Mouse (Mus musculus) stomach, embryonic 14.5 days (tissue): Measurements from ENCODE around the gene Slc10a6. TPM values are rescaled to one million over a fixed set of nuclear protein-coding genes. Genes with fewer than 3 reads are reported as not detected.

ENCODE experiments used
- ATAC-seq: fragments of 200-750 bp; cut with Nextera tagmentation; 2 replicates; pipeline ENCODE4 v1.8.0; 2017; ENCODE audit warnings: low read depth, moderate TSS enrichment; ENCODE audit not compliant: insufficient number of reproducible peaks, insufficient read depth, low FRiP score
- H3K27ac ChIP-seq: fragments of 300-500 bp; sonication (generic); 2 replicates; pipeline ENCODE4 v1.5.1; 2014; ENCODE audit warnings: mild to moderate bottlenecking, low read length, moderate library complexity, mixed read lengths
- H3K27me3 ChIP-seq: fragments of 300-500 bp; sonication (generic); 2 replicates; pipeline ENCODE4 v1.6.1; 2014; ENCODE audit warnings: low read length, control low read depth, mixed read lengths; ENCODE audit not compliant: control insufficient read depth, insufficient read depth
- H3K36me3 ChIP-seq: fragments of 300-500 bp; sonication (generic); 2 replicates; pipeline ENCODE4 v1.6.1; 2014; ENCODE audit warnings: mild to moderate bottlenecking, control low read depth, low read length, moderate library complexity, mixed read lengths; ENCODE audit not compliant: control insufficient read depth, insufficient read depth
- H3K4me1 ChIP-seq: fragments of 300-500 bp; sonication (generic); 2 replicates; pipeline ENCODE4 v1.6.1; 2014; ENCODE audit warnings: low read length, control low read depth, mixed read lengths; ENCODE audit not compliant: control insufficient read depth, insufficient read depth
- H3K4me2 ChIP-seq: fragments of 300-500 bp; sonication (generic); replicated peaks from 2 replicates; pipeline ENCODE4 v1.6.1; 2014; ENCODE audit warnings: low read depth, low read length, control low read depth
- H3K4me3 ChIP-seq: fragments of 300-500 bp; sonication (generic); 2 replicates; pipeline ENCODE4 v1.5.1; 2014; ENCODE audit warnings: low read depth, low read length, control low read depth
- H3K9ac ChIP-seq: fragments of 300-500 bp; sonication (generic); replicated peaks from 2 replicates; pipeline ENCODE4 v1.6.1; 2014; ENCODE audit warnings: low read depth, mild to moderate bottlenecking, control low read depth, low read length, moderate library complexity, mixed read lengths
- H3K9me3 ChIP-seq: fragments of 300-500 bp; sonication (generic); 2 replicates; pipeline ENCODE4 v1.6.1; 2016; ENCODE audit warnings: low read depth, low read length, control low read depth; ENCODE audit not compliant: control insufficient read depth
- WGBS: fragments of 180-500 bp; shearing (Covaris S2); extraction: QIAGEN DNeasy Blood & Tissue Kit; methylation state at CpG from one replicate; pipeline ENCODE4 v1.1.7; 2014; 5-methylcytosine and 5-hydroxymethylcytosine counted together
- polyA plus RNA-seq: library from polyadenylated mRNA; unstranded; fragments of >200 nt; fragmentation: Nextera tagmentation; extraction: Ambion mirVana; gene quantifications from 2 replicates; pipeline ENCODE4 v1.2.1, GENCODE M21; 2014

Slc10a6 gene
- polyA plus RNA-seq, 1 experiment from 2014 or later: 0.49 TPM

GRCm38 (mm10) chr5:103595394-103596226, 33.6 kb downstream of the Slc10a6 start:
- Histone ChIP-seq H3K27me3 (no peaks in the 10 kb centered on the region), H3K27ac (peak overlapping the region; percentile 33; the same call in 1 of the 2 replicates), H3K36me3 (0 out of 2 replicates have a peak, but pooled peaks cover 7% of the 10 kb centered on the region), H3K4me1 (0 out of 2 replicates have a peak, but pooled peaks cover 4% of the 10 kb centered on the region), H3K9me3 (no peaks in the 10 kb centered on the region), H3K9ac (no peak overlapping the region), H3K4me3 (no peak overlapping the region), H3K4me2 (no peak overlapping the region)
- no peak for ATAC-seq
- 57% methylated on average over 13 of the region's 13 CpGs for WGBS

GRCm38 (mm10) chr5:103593575-103593974, 35.6 kb downstream of the Slc10a6 start:
- WGBS: 85% methylated on average over 9 of the region's 9 CpGs
- Histone ChIP-seq H3K36me3 (peaks cover 7% of the 10 kb centered on the region; the same call in 1 of the 2 replicates), H3K27me3 (no peaks in the 10 kb centered on the region), H3K4me2 (no peak overlapping the region), H3K27ac (no peak overlapping the region), H3K9ac (no peak overlapping the region), H3K4me1 (0 out of 2 replicates have a peak, but pooled peaks cover 4% of the 10 kb centered on the region), H3K4me3 (no peak overlapping the region), H3K9me3 (no peaks in the 10 kb centered on the region)
- no peak for ATAC-seq

- H3K9ac ChIP-seq: no peak overlapping the region
- 0 out of 2 replicates have a peak, but pooled peaks cover 4% of the 10 kb centered on the region for H3K4me1 ChIP-seq
- H3K9me3 ChIP-seq: no peaks in the 10 kb centered on the region
- no peak overlapping the region for H3K4me3 ChIP-seq
- 75% methylated on average over 8 of the region's 8 CpGs for WGBS
- no peak overlapping the region for H3K4me2 ChIP-seq
- no peaks in the 10 kb centered on the region for H3K27me3 ChIP-seq
- no peak for ATAC-seq
- peaks cover 7% of the 10 kb centered on the region; the same call in 1 of the 2 replicates for H3K36me3 ChIP-seq
- no peak overlapping the region for H3K27ac ChIP-seq
Observed at GRCm38 (mm10) chr5:103592706-103593105, 36.5 kb downstream of the Slc10a6 start.

- H3K4me3 ChIP-seq: no peak overlapping the region
- H3K27me3 ChIP-seq: no peaks in the 10 kb centered on the region
- no peak overlapping the region for H3K9ac ChIP-seq
- no peak for ATAC-seq
- peaks cover 7% of the 10 kb centered on the region for H3K36me3 ChIP-seq
- WGBS: 47% methylated on average over 7 of the region's 7 CpGs
- no peak overlapping the region for H3K4me2 ChIP-seq
- no peaks in the 10 kb centered on the region for H3K9me3 ChIP-seq
- H3K4me1 ChIP-seq: 0 out of 2 replicates have a peak, but pooled peaks cover 4% of the 10 kb centered on the region
- H3K27ac ChIP-seq: no peak overlapping the region
Observed at GRCm38 (mm10) chr5:103591846-103592245, 37.4 kb downstream of the Slc10a6 start.

- Histone ChIP-seq H3K4me1 (no peaks in the 10 kb centered on the region), H3K9ac (no peak overlapping the region), H3K27me3 (no peaks in the 10 kb centered on the region), H3K27ac (no peak overlapping the region), H3K4me2 (no peak overlapping the region), H3K9me3 (no peaks in the 10 kb centered on the region), H3K4me3 (no peak overlapping the region), H3K36me3 (peaks cover 7% of the 10 kb centered on the region)
- no peak for ATAC-seq
- 71% methylated on average over 7 of the region's 7 CpGs for WGBS
Observed at GRCm38 (mm10) chr5:103587219-103587618, 42.0 kb downstream of the Slc10a6 start.

- Histone ChIP-seq H3K4me3 (no peak overlapping the region), H3K9ac (no peak overlapping the region), H3K27me3 (no peaks in the 10 kb centered on the region), H3K4me2 (no peak overlapping the region), H3K36me3 (peaks cover 13% of the 10 kb centered on the region), H3K27ac (no peak overlapping the region), H3K9me3 (no peaks in the 10 kb centered on the region), H3K4me1 (no peaks in the 10 kb centered on the region)
- WGBS: 70% methylated on average over 11 of the region's 11 CpGs
- peak; percentile 67; the same call in 1 of the 2 replicates for ATAC-seq
Observed at GRCm38 (mm10) chr5:103579680-103580420, 49.4 kb downstream of the Slc10a6 start.

GRCm38 (mm10) chr5:103569446-103569845, 59.8 kb downstream of the Slc10a6 start:
- H3K4me2 ChIP-seq: no peak overlapping the region
- no peak overlapping the region for H3K4me3 ChIP-seq
- H3K27ac ChIP-seq: no peak overlapping the region
- H3K27me3 ChIP-seq: no peaks in the 10 kb centered on the region
- no peak overlapping the region for H3K9ac ChIP-seq
- H3K4me1 ChIP-seq: no peaks in the 10 kb centered on the region
- no peak for ATAC-seq
- no peaks in the 10 kb centered on the region for H3K9me3 ChIP-seq
- H3K36me3 ChIP-seq: peaks cover 12% of the 10 kb centered on the region
- WGBS: 84% methylated on average over 9 of the region's 9 CpGs

- no peak overlapping the region for H3K4me2 ChIP-seq
- ATAC-seq: no peak
Observed at GRCm38 (mm10) chr5:103568034-103568433, 61.2 kb downstream of the Slc10a6 start.

More at GRCm38 (mm10) chr5:103568034-103568433, 61.2 kb downstream of the Slc10a6 start:
- no peak overlapping the region for H3K4me3 ChIP-seq
- no peak overlapping the region for H3K27ac ChIP-seq
- H3K27me3 ChIP-seq: no peaks in the 10 kb centered on the region
- no peaks in the 10 kb centered on the region for H3K4me1 ChIP-seq
- H3K36me3 ChIP-seq: peaks cover 6% of the 10 kb centered on the region
- 85% methylated on average over 4 of the region's 4 CpGs for WGBS
- H3K9me3 ChIP-seq: no peaks in the 10 kb centered on the region
- no peak overlapping the region for H3K9ac ChIP-seq
